Mouse (Mus musculus) heart, embryonic 11.5 days (tissue): ENCODE results near the gene Dcp1a. TPM values are rescaled to one million over a fixed set of nuclear protein-coding genes. Genes with fewer than 3 reads are reported as not detected.

Experiments used
- ATAC-seq: fragments of 200-750 bp; cut with Nextera tagmentation; replicated peaks from 2 replicates; pipeline ENCODE4 v1.8.0; 2017; ENCODE audit warnings: moderate library complexity; ENCODE audit not compliant: insufficient number of reproducible peaks, low FRiP score, low TSS enrichment
- H3K27ac ChIP-seq: fragments of 300-500 bp; sonication (generic); 2 replicates; pipeline ENCODE4 v1.5.1; 2014; ENCODE audit warnings: mild to moderate bottlenecking, low read depth, low read length
- H3K27me3 ChIP-seq: fragments of 300-500 bp; sonication (generic); 2 replicates; pipeline ENCODE4 v1.6.1; 2014; ENCODE audit warnings: mild to moderate bottlenecking, low read length, mixed read lengths; ENCODE audit not compliant: control insufficient read depth, insufficient read depth
- H3K36me3 ChIP-seq: fragments of 300-500 bp; sonication (generic); 2 replicates; pipeline ENCODE4 v1.6.1; 2014; ENCODE audit warnings: mild to moderate bottlenecking, low read length, moderate library complexity, mixed read lengths; ENCODE audit not compliant: control insufficient read depth, insufficient read depth
- H3K4me1 ChIP-seq: fragments of 300-500 bp; sonication (generic); 2 replicates; pipeline ENCODE4 v1.6.1; 2014; ENCODE audit warnings: low read length; ENCODE audit not compliant: control insufficient read depth, insufficient read depth
- H3K4me2 ChIP-seq: fragments of 300-500 bp; sonication (generic); 2 replicates; pipeline ENCODE4 v1.6.1; 2014; ENCODE audit warnings: mild to moderate bottlenecking, moderate library complexity
- H3K4me3 ChIP-seq: fragments of 300-500 bp; sonication (generic); 2 replicates; pipeline ENCODE4 v1.5.1; 2014; ENCODE audit warnings: low read depth, low read length
- H3K9ac ChIP-seq: fragments of 300-500 bp; sonication (generic); 2 replicates; pipeline ENCODE4 v1.6.1; 2014; ENCODE audit warnings: mild to moderate bottlenecking, low read depth, low read length, moderate library complexity
- H3K9me3 ChIP-seq: fragments of 300-500 bp; sonication (generic); replicated peaks from 2 replicates; pipeline ENCODE4 v1.6.1; 2016; ENCODE audit warnings: low read length; ENCODE audit not compliant: control insufficient read depth
- WGBS: fragments of 180-500 bp; shearing (Covaris S2); extraction: QIAGEN DNeasy Blood & Tissue Kit; methylation state at CpG from one replicate; pipeline ENCODE4 v1.1.7; 2014; ENCODE audit not compliant: insufficient replicate concordance; 5-methylcytosine and 5-hydroxymethylcytosine counted together
- polyA plus RNA-seq: library from polyadenylated mRNA; unstranded; fragments of >200 nt; fragmentation: Nextera tagmentation; extraction: Ambion mirVana; gene quantifications from 2 replicates; pipeline ENCODE4 v1.2.1, GENCODE M21; 2014

Gene Dcp1a
- polyA plus RNA-seq, 1 experiment from 2014 or later, result 21.2 TPM

DNA sequence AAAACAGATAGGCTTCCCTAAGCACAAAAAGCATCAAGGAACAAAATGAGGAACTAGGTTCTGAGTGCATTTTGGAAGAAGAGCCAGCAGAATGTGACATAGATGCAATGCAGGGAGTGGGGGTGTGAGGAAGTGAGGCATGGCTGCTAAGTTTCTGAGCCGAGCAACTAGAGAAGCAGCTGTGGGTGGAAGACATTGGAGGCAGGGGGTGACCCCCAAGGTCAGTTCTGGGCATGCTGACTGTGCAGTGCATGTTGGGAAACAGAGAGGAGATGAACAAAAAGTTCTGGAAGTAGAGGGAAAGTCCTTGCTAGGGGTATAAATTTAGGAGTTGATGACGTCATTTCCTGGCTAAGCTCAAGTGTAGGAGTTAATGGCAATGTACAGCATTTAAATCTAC lies 21.4 kb upstream of the Dcp1a start:
- H3K4me3 ChIP-seq, result no peak overlapping the region
- H3K9ac ChIP-seq, result no peak overlapping the region
- H3K27me3 ChIP-seq, result no peaks in the 10 kb centered on the region
- no peak overlapping the region for H3K27ac ChIP-seq
- H3K9me3 ChIP-seq, result no peaks in the 10 kb centered on the region
- no peak overlapping the region for H3K4me2 ChIP-seq
- WGBS, result 36% methylated on average over 2 of the region's 2 CpGs
- peaks cover 10% of the 10 kb centered on the region; the same call in 1 of the 2 replicates for H3K4me1 ChIP-seq
- H3K36me3 ChIP-seq, result no peaks in the 10 kb centered on the region
- no peak for ATAC-seq

DNA sequence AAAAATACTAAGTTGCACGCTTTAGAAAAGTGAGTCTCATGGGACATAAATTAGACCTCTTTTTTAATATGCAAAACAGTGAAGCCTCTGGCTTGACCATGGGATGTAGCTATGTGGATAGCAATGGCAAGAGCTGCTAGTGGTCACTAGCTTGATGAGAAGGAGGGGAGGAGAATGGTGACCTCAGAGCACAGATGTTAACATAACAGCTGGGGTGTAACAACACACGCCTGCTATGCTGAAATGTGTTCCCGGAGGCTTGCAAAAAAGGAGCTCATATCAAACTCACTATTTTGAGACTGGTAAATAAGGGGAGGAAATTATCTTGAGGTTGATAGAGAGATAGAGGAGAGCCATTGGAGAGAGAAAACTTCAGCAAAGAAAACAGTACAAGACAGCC lies 20.5 kb upstream of the Dcp1a start:
- WGBS, result 63% methylated on average over 3 of the region's 3 CpGs

DNA sequence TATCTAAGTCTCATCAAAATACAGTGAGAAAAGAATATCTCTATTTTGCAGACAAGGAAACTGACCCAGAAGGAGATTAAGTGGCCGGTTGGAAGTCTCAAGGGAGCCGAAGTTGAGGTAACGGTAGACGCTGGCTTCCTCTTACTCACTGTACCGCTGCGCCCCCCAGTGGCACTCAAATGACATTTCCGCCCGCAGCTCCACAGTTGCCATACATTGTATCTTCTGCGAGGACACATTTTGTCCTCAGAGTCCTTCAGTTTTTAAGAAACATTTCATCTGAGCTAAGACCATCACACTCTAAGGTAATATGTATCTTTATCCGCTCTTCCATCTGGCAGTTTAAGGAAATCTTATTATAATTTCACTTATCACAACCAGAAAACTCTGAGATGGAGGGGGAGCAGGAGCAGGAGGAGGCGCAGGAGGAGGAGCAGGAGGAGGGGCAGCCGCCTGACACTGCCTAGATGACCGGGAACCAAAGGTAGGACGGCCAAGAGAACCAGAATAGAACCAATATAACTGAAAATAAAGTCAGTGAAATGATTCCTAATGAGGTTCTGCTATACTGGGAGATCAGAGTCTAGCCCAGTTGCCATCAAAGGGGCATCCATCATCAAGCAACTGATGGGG lies 19.3 kb upstream of the Dcp1a start:
- no peak overlapping the region for H3K27ac ChIP-seq
- no peaks in the 10 kb centered on the region for H3K9me3 ChIP-seq
- no peaks in the 10 kb centered on the region for H3K36me3 ChIP-seq
- WGBS, result 6% methylated on average over 14 of the region's 14 CpGs
- peaks cover 10% of the 10 kb centered on the region; the same call in 1 of the 2 replicates for H3K4me1 ChIP-seq
- peak overlapping the region; percentile 23; the same call in 1 of the 2 replicates for H3K4me2 ChIP-seq
- no peaks in the 10 kb centered on the region for H3K27me3 ChIP-seq
- no peak for ATAC-seq
- no peak overlapping the region for H3K9ac ChIP-seq
- no peak overlapping the region for H3K4me3 ChIP-seq

More for the DNA sequence above, 20.5 kb upstream of the Dcp1a start:
- no peaks in the 10 kb centered on the region for H3K9me3 ChIP-seq
- H3K9ac ChIP-seq, result no peak overlapping the region
- ATAC-seq, result no peak
- H3K4me1 ChIP-seq, result peaks cover 10% of the 10 kb centered on the region; the same call in 1 of the 2 replicates
- H3K27ac ChIP-seq, result no peak overlapping the region
- no peak overlapping the region for H3K4me3 ChIP-seq
- no peaks in the 10 kb centered on the region for H3K36me3 ChIP-seq
- H3K4me2 ChIP-seq, result no peak overlapping the region
- H3K27me3 ChIP-seq, result no peaks in the 10 kb centered on the region

DNA sequence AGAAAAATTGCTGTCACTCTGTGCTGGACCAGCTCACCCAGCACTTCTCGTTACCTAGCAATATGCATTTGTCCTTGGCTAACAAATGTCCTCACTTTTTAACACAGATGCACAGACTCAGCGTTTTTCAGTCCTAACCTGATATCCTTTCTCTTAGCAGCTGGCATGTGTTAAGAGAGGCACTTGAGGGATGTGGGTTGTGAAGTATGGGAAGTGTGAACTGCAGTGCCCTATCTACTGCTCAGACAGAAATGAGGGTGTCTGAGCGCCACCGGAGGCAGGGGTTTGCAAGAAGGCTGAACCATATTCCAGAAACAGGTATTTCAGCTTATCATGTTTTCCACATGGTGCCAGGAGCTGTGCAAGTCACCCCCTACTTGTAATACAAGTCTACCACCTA lies 16.0 kb upstream of the Dcp1a start:
- WGBS, result 56% methylated on average over 4 of the region's 4 CpGs
- Histone ChIP-seq H3K9me3 (no peaks in the 10 kb centered on the region), H3K27ac (no peak overlapping the region), H3K4me3 (no peak overlapping the region), H3K9ac (no peak overlapping the region), H3K27me3 (no peaks in the 10 kb centered on the region), H3K36me3 (no peaks in the 10 kb centered on the region), H3K4me2 (no peak overlapping the region), H3K4me1 (peaks cover 2% of the 10 kb centered on the region; the same call in 1 of the 2 replicates)
- ATAC-seq, result no peak

DNA sequence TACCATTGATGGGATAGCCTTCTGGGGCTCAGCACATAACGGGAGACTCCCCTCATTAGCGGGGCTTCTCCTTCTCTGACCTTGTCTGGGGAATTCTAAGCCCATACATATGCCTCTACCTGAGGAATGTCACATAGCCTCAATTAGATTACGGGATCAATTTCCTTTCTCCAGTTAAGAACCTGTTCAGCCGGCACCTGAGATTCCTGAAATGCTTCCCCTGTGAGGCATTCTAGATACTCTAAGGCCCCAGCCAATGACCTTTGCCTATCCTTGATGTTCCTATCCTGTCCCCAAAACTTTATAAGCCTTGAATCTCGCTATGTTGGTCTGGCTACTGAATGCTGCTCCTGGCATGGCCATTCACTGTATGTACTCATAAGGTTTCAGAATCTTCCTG lies 5.7 kb upstream of the Dcp1a start:
- Histone ChIP-seq H3K9ac (no peak overlapping the region), H3K27me3 (no peaks in the 10 kb centered on the region), H3K27ac (no peak overlapping the region), H3K4me3 (no peak overlapping the region), H3K36me3 (no peaks in the 10 kb centered on the region), H3K9me3 (no peaks in the 10 kb centered on the region), H3K4me1 (no peaks in the 10 kb centered on the region), H3K4me2 (no peak overlapping the region)
- no peak for ATAC-seq
- WGBS, result 68% methylated on average over 5 of the region's 5 CpGs

DNA sequence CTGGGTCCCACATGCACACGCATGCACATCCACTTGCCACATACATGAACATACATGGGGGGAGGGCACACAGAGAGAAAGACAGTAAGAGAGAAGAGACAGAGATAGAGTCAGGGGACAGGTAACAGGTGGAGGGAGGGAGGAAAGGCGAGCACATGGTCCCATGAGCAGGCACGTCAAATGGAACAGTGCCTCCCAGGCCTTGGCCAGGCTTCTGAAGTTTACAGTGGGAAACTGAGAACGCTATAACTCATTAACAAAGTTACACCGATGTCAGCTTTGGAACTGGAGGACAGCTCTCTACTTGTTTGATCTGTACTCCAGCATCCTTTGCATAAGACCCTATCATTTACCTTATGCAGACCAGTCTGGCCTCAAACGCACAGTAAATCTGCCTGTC lies 4.9 kb upstream of the Dcp1a start:
- H3K9ac ChIP-seq, result no peak overlapping the region
- 74% methylated on average over 6 of the region's 6 CpGs for WGBS
- no peaks in the 10 kb centered on the region for H3K36me3 ChIP-seq
- no peak overlapping the region for H3K4me2 ChIP-seq
- H3K9me3 ChIP-seq, result no peaks in the 10 kb centered on the region
- no peaks in the 10 kb centered on the region for H3K27me3 ChIP-seq
- no peaks in the 10 kb centered on the region for H3K4me1 ChIP-seq
- no peak overlapping the region for H3K27ac ChIP-seq
- no peak for ATAC-seq
- no peak overlapping the region for H3K4me3 ChIP-seq

DNA sequence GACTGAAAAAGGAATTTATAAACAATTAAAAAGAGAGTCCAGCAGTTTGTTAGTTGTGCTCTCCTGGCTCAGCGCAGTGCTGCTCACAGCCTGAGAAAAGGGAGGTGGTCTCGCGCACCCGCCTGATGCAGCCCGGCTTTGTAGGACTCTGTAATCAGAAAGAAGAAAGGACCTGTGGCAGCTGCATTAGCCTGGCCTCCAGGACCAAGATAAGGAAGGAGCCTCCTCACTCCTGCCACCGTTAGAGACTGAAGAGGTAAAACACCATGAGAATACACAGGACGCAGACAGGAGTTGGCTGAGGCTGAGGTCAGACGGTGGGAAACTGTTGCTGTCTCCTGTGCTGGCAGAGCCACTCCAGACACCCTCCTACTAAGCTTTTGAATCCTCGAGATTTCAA lies 12.0 kb downstream of the Dcp1a start, which contains the start of gene Cacna1d:
TSS of gene Cacna1d (minus strand) at position 114 of the 400 bp plus-strand sequence.
- H3K4me2 ChIP-seq, result peak within 1 kb of the TSS; percentile 52
- no peak for ATAC-seq

DNA sequence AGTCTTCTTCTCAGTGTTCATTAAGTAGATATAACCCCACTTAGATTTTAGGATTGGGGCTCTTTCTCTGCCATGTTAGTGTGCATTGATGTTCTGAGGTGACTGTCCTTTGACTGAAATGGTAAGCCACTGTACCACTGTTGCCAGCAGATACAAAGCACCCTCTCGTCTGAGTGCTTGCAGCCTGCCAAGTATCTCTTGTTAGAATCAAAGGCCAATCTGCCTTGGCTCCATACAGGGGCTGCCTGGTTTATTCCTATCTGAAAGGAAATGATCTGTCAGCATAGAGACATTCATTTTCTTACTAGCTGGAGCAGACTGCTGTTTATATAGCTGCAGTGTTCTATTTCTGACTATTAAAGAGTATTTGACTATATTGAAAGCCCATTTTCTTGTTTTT lies 13.9 kb downstream of the Dcp1a start:
- peaks cover 12% of the 10 kb centered on the region; the same call in 1 of the 2 replicates for H3K36me3 ChIP-seq
- WGBS, result 30% methylated on average over 1 of the region's 1 CpGs

More for the DNA sequence above, 12.0 kb downstream of the Dcp1a start, which contains the start of gene Cacna1d:
- H3K9ac ChIP-seq, result peak within 1 kb of the TSS; percentile 64
- H3K4me3 ChIP-seq, result peak within 1 kb of the TSS; percentile 31
- H3K4me1 ChIP-seq, result peaks cover 29% of the 10 kb centered on the region
- no peaks in the 10 kb centered on the region for H3K27me3 ChIP-seq
- peaks cover 12% of the 10 kb centered on the region; the same call in 1 of the 2 replicates for H3K36me3 ChIP-seq
- WGBS, result 30% methylated on average over 9 of the region's 9 CpGs
- H3K27ac ChIP-seq, result peak within 1 kb of the TSS; percentile 82
- H3K9me3 ChIP-seq, result no peaks in the 10 kb centered on the region

DNA sequence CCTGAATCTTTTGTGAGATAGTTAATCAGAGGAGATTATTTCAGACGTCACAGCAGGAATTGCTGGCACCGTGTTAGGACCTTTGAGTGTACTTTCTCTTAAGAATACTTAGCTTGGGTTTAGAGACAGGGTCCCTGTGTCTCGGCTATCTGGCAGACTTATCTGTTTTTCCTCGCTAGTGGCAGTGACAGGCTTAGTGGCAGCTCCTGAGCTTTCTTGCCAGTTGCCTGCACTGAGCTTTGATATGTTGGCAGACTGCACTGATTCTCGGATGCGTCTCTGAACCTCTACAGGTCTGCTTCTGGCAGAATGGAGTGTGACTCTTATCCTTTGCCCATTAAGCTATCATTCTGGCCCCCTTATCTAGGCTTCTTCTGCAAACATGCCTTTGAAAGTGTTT lies 15.7 kb downstream of the Dcp1a start:
- Histone ChIP-seq H3K4me3 (no peak overlapping the region), H3K27ac (peak overlapping the region; percentile 66), H3K4me2 (peak overlapping the region; percentile 24), H3K4me1 (peaks cover 34% of the 10 kb centered on the region), H3K36me3 (peaks cover 17% of the 10 kb centered on the region; the same call in 1 of the 2 replicates), H3K9me3 (no peaks in the 10 kb centered on the region), H3K9ac (no peak overlapping the region; the same call in 1 of the 2 replicates), H3K27me3 (no peaks in the 10 kb centered on the region)
- no peak for ATAC-seq
- WGBS, result 26% methylated on average over 6 of the region's 6 CpGs

More for the DNA sequence above, 13.9 kb downstream of the Dcp1a start:
- no peak for ATAC-seq
- Histone ChIP-seq H3K27me3 (no peaks in the 10 kb centered on the region), H3K9ac (no peak overlapping the region), H3K27ac (no peak overlapping the region), H3K4me3 (no peak overlapping the region), H3K9me3 (no peaks in the 10 kb centered on the region), H3K4me1 (peaks cover 31% of the 10 kb centered on the region), H3K4me2 (no peak overlapping the region)
